Mouse (Mus musculus): ENCODE data around the gene Birc6. TPM values are rescaled to one million over a fixed set of nuclear protein-coding genes. Genes with fewer than 3 reads are reported as not detected.

Birc6 gene
- polyA plus RNA-seq, 1 experiment from 2014 or later = 83.5 TPM

DNA sequence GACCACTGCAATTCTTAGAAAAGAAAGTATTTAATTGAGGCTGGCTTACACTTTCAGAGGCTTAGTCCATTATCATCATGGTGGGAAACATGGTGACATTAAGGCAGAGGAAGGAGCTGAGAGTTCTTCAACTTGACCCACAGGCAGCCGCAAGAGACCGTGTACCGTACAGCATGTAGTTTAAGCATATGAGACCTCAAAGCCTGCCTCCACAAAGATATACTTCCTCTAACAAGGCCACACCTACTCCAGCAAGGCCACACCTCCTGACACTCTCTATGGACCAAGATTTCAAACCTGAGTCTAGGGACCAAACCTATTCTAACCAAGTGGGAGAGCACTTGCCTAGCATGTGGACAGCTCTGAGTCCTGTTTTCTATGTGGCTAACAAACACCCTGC, 19.5 kb upstream of the Birc6 start:
- peak; percentile 37 for DNase-seq (ENCODE audit: low spot score, missing footprints)
- Histone ChIP-seq H3K4me1 (ENCODE audit: control insufficient read depth, insufficient read depth, low read length) (no peaks in the 10 kb centered on the region), H3K9ac (ENCODE audit: low read length) (no peak overlapping the region), H3K9me3 (ENCODE audit: control insufficient read depth, low read length) (no peaks in the 10 kb centered on the region), H3K4me2 (no peak overlapping the region), H3K4me3 (ENCODE audit: low read depth, low read length) (no peak overlapping the region), H3K27me3 (ENCODE audit: control insufficient read depth, insufficient read depth, low read length) (no peaks in the 10 kb centered on the region), H3K36me3 (ENCODE audit: control insufficient read depth, insufficient read depth, low read length) (no peaks in the 10 kb centered on the region), H3K27ac (ENCODE audit: low read depth, low read length) (no peak overlapping the region)
- no peak for ATAC-seq (ENCODE audit: low FRiP score)
- 90% methylated on average over 3 of the region's 3 CpGs for WGBS

DNA sequence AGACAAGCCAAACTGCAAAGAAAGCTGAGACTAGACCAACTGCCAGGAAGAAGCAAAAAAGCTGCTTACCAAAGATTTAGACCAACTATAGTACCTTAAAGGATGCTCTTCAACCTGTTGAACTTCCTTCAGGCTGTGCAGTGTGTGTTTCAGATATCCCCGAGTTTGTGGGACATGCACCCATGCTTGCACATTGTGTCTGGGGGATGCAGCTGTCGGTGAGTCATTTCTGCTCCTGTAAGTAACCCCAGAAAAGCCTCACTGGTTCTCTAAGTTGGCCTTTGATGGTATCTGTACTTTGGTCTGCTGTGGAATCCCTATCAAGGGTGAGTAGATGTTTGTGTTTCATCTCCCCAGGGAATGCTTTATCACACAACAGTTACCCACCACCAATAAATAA, 15.8 kb upstream of the Birc6 start:
- Histone ChIP-seq H3K4me3 (ENCODE audit: low read depth, low read length) (no peak overlapping the region), H3K27ac (ENCODE audit: low read depth, low read length) (no peak overlapping the region), H3K36me3 (ENCODE audit: control insufficient read depth, insufficient read depth, low read length) (no peaks in the 10 kb centered on the region), H3K4me2 (no peak overlapping the region), H3K27me3 (ENCODE audit: control insufficient read depth, insufficient read depth, low read length) (no peaks in the 10 kb centered on the region), H3K9ac (ENCODE audit: low read length) (no peak overlapping the region), H3K9me3 (ENCODE audit: control insufficient read depth, low read length) (no peaks in the 10 kb centered on the region), H3K4me1 (ENCODE audit: control insufficient read depth, insufficient read depth, low read length) (no peaks in the 10 kb centered on the region)
- DNase-seq (ENCODE audit: low spot score, missing footprints) = peak; percentile 56
- WGBS = 87% methylated on average over 2 of the region's 2 CpGs
- ATAC-seq (ENCODE audit: low FRiP score) = no peak

DNA sequence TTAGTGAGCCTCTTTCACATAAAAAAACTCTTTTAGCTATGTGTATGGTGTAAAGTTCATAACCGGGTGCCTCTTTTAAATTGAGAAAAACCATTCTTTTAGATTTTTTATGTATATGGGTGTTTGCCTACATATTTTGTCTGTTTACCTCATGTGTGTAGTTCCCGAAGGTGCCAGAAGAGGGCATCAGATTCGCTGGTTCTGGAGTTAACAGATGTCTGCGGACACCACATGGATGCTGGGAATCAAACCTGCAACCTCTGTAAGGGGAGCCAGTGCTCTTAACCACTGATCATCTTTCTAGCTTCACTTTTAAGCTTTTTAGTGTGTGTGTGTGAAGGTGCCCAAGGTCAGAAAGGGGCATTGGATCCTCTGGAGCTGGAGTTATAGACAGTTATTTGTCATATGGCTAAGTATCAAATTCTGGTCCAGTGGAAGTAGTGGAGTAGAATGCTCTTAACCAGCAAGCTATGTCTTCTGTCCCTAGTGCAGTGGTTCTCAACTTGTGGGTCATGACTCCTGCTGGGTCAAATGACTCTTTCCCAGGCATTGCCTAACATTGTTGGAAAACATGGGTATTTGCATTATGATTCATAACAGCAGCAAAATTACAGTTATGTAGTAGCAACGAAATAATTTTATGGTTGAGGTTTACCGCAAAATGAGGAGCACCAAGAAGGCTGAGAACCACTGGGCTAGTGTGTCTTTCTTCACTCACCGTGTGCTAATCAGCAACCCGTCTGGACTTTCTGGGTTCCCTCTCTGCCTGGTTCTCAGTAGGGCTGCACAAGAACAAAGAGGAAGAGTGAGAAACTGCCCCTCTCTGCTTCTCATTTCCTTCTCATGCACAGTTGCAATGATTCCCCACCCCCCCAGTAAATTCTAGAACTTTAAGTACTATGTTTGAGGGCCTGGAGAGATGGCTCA, 5.0 kb upstream of the Birc6 start:
- Histone ChIP-seq H3K4me1 (ENCODE audit: control insufficient read depth, insufficient read depth, low read length) (peaks cover 6% of the 10 kb centered on the region; the same call in 1 of the 2 replicates), H3K27ac (ENCODE audit: low read depth, low read length) (no peak overlapping the region), H3K36me3 (ENCODE audit: control insufficient read depth, insufficient read depth, low read length) (no peaks in the 10 kb centered on the region), H3K4me2 (no peak overlapping the region), H3K27me3 (ENCODE audit: control insufficient read depth, insufficient read depth, low read length) (no peaks in the 10 kb centered on the region), H3K4me3 (ENCODE audit: low read depth, low read length) (no peak overlapping the region), H3K9me3 (ENCODE audit: control insufficient read depth, low read length) (no peaks in the 10 kb centered on the region), H3K9ac (ENCODE audit: low read length) (no peak overlapping the region)
- ATAC-seq (ENCODE audit: low FRiP score) = no peak
- WGBS = 81% methylated on average over 8 of the region's 8 CpGs
- DNase-seq (ENCODE audit: low spot score, missing footprints) = peak; percentile 51

DNA sequence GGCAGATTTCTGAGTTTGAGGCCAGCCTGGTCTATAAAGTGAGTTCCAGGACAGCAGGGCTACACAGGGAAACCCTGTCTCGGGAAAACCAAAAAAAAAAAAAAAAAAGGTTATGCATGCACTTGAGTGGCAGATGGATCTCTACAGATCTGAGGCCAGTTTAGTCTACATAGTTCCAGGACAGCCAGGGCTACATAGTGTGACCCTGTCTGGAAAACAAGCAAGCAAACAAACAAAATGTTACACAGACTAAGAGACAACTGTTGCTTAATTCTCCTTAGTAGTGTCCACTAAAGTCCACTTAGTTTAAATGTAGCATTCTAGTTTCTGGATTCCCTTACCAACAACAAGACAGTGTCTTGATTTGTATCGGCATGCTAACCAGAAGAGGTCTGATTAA, 2.0 kb upstream of the Birc6 start:
- Histone ChIP-seq H3K4me3 (ENCODE audit: low read depth, low read length) (no peak overlapping the region), H3K9me3 (ENCODE audit: control insufficient read depth, low read length) (no peaks in the 10 kb centered on the region), H3K4me1 (ENCODE audit: control insufficient read depth, insufficient read depth, low read length) (peaks cover 16% of the 10 kb centered on the region), H3K27me3 (ENCODE audit: control insufficient read depth, insufficient read depth, low read length) (no peaks in the 10 kb centered on the region), H3K36me3 (ENCODE audit: control insufficient read depth, insufficient read depth, low read length) (no peaks in the 10 kb centered on the region), H3K27ac (ENCODE audit: low read depth, low read length) (no peak overlapping the region), H3K9ac (ENCODE audit: low read length) (no peak overlapping the region), H3K4me2 (no peak overlapping the region)
- DNase-seq (ENCODE audit: low spot score, missing footprints) (no peak), ATAC-seq (ENCODE audit: low FRiP score) (no peak)
- WGBS = 94% methylated on average over 2 of the region's 2 CpGs

DNA sequence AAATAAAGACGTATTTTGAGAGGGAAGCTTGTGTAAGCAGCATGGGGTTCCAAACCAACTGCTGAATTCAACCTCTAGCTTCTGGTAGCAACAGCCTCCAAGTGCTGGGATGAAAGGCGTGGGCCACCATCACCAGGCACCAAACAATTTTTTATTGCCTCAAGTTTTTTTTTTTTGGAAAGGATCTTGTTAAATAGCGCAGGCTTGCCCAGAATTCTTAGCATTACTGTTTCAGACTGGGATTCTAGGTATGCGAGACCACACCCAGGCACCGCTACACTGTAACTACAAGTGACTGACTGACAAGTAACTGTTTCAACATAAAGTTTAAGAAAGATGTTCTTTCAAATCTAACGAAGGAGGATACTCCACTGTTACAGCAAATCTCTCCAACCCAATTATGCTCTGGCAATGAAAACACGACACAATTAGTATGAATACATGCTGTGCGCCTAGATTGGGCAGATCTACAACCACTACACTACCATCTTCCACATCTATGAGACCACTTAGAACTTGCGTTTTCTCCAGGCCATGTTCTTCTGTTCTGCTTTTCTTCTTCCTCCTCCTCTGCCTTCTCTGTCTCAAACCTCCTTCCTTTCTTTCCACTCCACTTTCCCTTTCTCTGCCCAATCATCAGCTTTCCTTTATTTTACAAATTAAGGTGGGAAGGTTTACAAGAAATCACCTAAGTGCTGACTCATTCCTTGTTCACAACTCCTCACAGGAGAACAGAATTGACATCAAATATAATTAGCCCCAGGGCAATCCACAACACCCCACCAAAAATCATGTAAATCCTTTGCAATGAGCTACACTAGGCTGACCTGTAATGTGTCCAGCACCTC, 1.1 kb upstream of the Birc6 start:
- Histone ChIP-seq H3K9me3 (ENCODE audit: control insufficient read depth, low read length) (no peaks in the 10 kb centered on the region), H3K27ac (ENCODE audit: low read depth, low read length) (peak overlapping the region; percentile 94), H3K4me3 (ENCODE audit: low read depth, low read length) (peak overlapping the region; percentile 98), H3K9ac (ENCODE audit: low read length) (peak overlapping the region; percentile 72), H3K36me3 (ENCODE audit: control insufficient read depth, insufficient read depth, low read length) (no peaks in the 10 kb centered on the region), H3K27me3 (ENCODE audit: control insufficient read depth, insufficient read depth, low read length) (no peaks in the 10 kb centered on the region), H3K4me2 (peak overlapping the region; percentile 57), H3K4me1 (ENCODE audit: control insufficient read depth, insufficient read depth, low read length) (peaks cover 16% of the 10 kb centered on the region)
- no peak for DNase-seq (ENCODE audit: low spot score, missing footprints)
- ATAC-seq (ENCODE audit: low FRiP score) = peak; percentile 0; the same call in 1 of the 2 replicates
- 90% methylated on average over 9 of the region's 9 CpGs for WGBS

DNA sequence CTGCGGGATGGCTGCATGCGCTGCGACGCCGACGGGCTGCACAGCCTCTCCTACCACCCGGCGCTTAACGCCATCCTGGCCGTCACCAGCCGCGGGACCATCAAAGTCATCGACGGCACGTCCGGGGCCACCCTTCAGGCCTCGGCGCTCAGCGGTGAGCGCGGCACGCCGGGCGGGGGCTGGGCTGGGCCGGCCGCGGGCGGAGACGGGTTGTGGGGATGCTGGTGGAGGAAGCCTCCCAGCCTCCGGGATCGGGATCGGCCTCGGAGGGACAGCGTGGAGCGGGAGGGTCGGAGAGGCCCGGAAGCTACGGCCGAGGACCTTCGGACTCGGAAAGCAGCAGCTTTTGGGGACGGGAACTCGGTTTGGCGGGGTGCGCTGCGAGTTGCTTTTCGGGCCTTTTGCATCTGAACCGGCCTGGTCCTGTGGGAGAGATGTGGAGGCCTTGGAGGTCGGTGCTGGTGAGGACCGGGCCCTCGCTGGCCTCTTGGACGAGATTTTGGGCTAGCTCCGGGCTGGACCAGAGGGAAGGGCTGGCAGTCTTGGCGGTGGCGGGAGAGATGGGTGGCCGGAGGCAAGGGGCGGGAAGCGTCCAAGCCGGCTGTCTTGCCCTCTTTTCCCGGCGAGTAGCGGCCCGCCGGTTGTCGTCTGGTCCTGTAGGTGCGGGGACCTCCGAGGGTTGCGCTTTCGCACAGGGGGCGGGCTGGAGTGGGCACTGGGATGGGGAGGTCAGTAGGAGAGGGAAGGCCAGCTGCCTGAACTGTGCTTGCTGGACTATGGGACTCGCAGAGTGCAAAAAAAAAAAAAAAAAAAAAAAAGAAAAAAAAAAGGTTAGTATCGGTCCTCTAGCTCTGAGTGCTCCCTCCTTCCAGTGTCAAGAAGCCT, 795 bp downstream of the Birc6 start:
- WGBS = under 1% methylated on average over 70 of the region's 72 CpGs
- peak; percentile 96 for DNase-seq (ENCODE audit: low spot score, missing footprints)
- no peaks in the 10 kb centered on the region for H3K27me3 ChIP-seq (ENCODE audit: control insufficient read depth, insufficient read depth, low read length)
- H3K4me1 ChIP-seq (ENCODE audit: control insufficient read depth, insufficient read depth, low read length) = peaks cover 16% of the 10 kb centered on the region
- H3K27ac ChIP-seq (ENCODE audit: low read depth, low read length) = peak overlapping the region; percentile 97
- H3K4me3 ChIP-seq (ENCODE audit: low read depth, low read length) = peak overlapping the region; percentile 98
- no peaks in the 10 kb centered on the region for H3K36me3 ChIP-seq (ENCODE audit: control insufficient read depth, insufficient read depth, low read length)
- peak; percentile 68 for ATAC-seq (ENCODE audit: low FRiP score)
- peak overlapping the region; percentile 97 for H3K9ac ChIP-seq (ENCODE audit: low read length)
- peak overlapping the region; percentile 63 for H3K4me2 ChIP-seq
- no peaks in the 10 kb centered on the region for H3K9me3 ChIP-seq (ENCODE audit: control insufficient read depth, low read length)

DNA sequence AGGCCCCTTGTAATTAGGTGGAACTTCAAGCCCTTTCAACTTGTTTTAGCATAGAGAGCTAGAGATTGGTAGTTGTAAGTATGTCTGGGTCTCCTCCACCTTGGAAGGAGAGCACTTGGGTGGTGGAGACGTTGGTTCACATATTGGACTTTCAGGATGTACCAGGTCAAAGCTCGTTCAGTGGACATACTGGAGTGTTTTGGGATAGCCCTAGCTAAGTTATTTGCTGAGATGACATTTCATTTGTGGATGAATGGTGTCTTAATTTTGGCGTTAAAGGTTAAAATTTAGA, 1.4 kb downstream of the Birc6 start:
- no peak overlapping the region for H3K27ac ChIP-seq (ENCODE audit: low read depth, low read length)
- peak overlapping the region; percentile 98 for H3K4me3 ChIP-seq (ENCODE audit: low read depth, low read length)
- peaks cover 16% of the 10 kb centered on the region for H3K4me1 ChIP-seq (ENCODE audit: control insufficient read depth, insufficient read depth, low read length)
- no peaks in the 10 kb centered on the region for H3K9me3 ChIP-seq (ENCODE audit: control insufficient read depth, low read length)
- H3K36me3 ChIP-seq (ENCODE audit: control insufficient read depth, insufficient read depth, low read length) = no peaks in the 10 kb centered on the region
- peak; percentile 84 for DNase-seq (ENCODE audit: low spot score, missing footprints)
- H3K4me2 ChIP-seq = peak overlapping the region; percentile 63
- WGBS = 28% methylated on average over 3 of the region's 3 CpGs
- no peaks in the 10 kb centered on the region for H3K27me3 ChIP-seq (ENCODE audit: control insufficient read depth, insufficient read depth, low read length)
- ATAC-seq (ENCODE audit: low FRiP score) = no peak
- H3K9ac ChIP-seq (ENCODE audit: low read length) = peak overlapping the region; percentile 97

DNA sequence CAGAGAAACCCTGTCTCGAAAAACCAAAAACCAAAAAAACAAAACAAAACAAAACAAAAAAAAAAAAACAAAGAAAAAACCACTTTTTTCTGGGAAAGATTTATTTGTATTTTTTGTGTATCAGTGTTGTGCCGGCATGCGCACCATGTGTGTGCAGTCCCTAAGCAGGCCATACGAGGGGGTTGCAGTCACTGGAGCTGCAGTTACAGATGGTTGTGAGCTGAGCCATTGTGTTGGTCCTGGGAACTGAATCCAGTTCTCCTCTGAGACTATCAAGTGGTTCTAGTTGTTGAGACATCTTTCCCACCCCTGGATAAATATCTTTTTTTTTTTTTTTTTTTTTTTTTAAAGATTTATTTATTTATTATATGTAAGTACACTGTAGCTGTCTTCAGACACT, 6.9 kb downstream of the Birc6 start:
- 94% methylated on average over 4 of the region's 4 CpGs for WGBS
- Histone ChIP-seq H3K4me1 (ENCODE audit: control insufficient read depth, insufficient read depth, low read length) (peaks cover 5% of the 10 kb centered on the region), H3K9ac (ENCODE audit: low read length) (no peak overlapping the region), H3K4me3 (ENCODE audit: low read depth, low read length) (no peak overlapping the region), H3K4me2 (no peak overlapping the region), H3K27ac (ENCODE audit: low read depth, low read length) (no peak overlapping the region), H3K36me3 (ENCODE audit: control insufficient read depth, insufficient read depth, low read length) (no peaks in the 10 kb centered on the region), H3K9me3 (ENCODE audit: control insufficient read depth, low read length) (no peaks in the 10 kb centered on the region), H3K27me3 (ENCODE audit: control insufficient read depth, insufficient read depth, low read length) (no peaks in the 10 kb centered on the region)
- DNase-seq (ENCODE audit: low spot score, missing footprints) (no peak), ATAC-seq (ENCODE audit: low FRiP score) (no peak)

Data from midbrain, embryonic 11.5 days (tissue).